Mouse (Mus musculus): ENCODE measurements at regions not wholly inside any gene's neighbourhood (a gene's known extent, or its start where the extent isn't known, plus 50 kb on each side); places are given as distances from the start of the nearest gene placed in this dataset.
"Not testable (repeated sequence)": the region's sequence is repeated elsewhere in the genome, so short reads cannot be mapped to it uniquely, and the experiment has no call there.

DNA sequence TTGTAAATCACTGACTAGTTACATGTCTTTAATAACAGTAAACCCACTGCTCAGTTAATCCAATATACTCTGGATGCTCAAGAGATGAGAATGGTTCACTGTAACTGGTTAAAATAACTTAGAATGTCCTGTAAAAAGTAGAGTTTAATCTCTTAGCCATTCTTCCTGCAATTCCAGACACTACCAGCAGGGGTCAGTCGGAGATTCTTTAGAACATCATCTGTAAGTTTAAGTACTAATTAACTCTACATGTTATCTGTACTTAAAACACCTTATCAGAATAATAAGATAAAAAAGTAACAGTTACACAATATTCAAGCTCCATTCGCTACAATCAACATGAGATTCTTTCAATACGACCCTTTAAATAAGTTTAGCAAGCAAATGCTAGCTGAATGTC is 58.7 kb upstream of the Olig3 start:
- DNase-seq, result peak in 1 of 2 experiments; percentile 49

- DNase-seq, result no peak
Observed at GRCm38 (mm10) chr10:19295388-19296013, 60.8 kb upstream of the Olig3 start.

GRCm38 (mm10) chr10:19291474-19291873 is 64.9 kb upstream of the Olig3 start:
- no peak for DNase-seq

- not testable (repeated sequence) for DNase-seq
Observed at GRCm38 (mm10) chr10:19291039-19291438, 65.3 kb upstream of the Olig3 start.

- no peak for DNase-seq
Observed at GRCm38 (mm10) chr10:19282166-19282565, 74.2 kb upstream of the Olig3 start.

GRCm38 (mm10) chr10:19281021-19281420 is 75.3 kb upstream of the Olig3 start:
- no peak for DNase-seq

GRCm38 (mm10) chr10:19278189-19278842 is 78.0 kb upstream of the Olig3 start:
- DNase-seq, result no peak

- no peak for DNase-seq
Observed at GRCm38 (mm10) chr10:19277103-19277827, 79.1 kb upstream of the Olig3 start.

- DNase-seq, result no peak
Observed at GRCm38 (mm10) chr10:19274985-19275384, 81.3 kb upstream of the Olig3 start.

DNA sequence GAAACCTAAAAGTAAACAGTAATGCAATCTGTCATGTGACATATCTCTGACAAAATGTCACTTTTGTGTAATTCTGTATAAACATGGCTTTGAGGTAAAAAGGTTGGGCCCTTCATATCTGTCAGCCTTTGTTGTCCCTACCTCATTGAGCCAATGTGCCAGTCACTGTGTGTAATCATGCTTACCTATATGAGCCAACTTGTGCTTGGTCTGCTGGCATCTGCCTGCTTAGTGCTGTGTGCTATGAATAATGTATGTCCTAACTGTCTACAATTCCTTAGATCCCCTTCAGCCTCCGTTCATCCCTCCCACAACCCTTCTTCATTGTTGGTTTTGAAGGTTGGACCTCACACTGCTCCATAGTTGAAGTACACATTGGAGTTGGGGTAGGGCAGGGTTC is 86.9 kb upstream of the Olig3 start:
- no peak for DNase-seq

DNA sequence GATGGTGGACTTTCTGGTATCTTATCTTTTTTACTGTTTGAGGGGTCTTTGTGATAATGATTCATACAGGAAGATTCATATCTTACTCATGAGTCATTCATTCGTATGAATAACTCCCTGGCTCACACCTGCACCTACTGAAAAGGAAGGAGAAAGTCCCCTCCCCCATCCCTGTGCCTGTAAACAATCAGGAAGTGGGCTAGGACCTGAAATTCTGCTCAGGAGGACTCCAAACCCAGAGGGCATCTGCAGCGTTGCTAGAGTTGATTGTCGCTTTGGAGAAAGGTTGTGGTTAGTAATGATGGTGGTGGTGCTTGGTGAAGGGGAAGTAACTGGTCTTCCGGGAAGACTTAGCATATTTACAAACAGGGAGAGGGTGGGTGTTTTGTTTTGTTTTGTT is 88.3 kb upstream of the Olig3 start:
- no peak for DNase-seq

GRCm38 (mm10) chr10:19240102-19240759 is 116.1 kb upstream of the Olig3 start:
- peak in 1 of 2 experiments; percentile 11 for DNase-seq

- DNase-seq, result no peak
Observed at GRCm38 (mm10) chr10:19216240-19216639, 140.1 kb upstream of the Olig3 start.

DNA sequence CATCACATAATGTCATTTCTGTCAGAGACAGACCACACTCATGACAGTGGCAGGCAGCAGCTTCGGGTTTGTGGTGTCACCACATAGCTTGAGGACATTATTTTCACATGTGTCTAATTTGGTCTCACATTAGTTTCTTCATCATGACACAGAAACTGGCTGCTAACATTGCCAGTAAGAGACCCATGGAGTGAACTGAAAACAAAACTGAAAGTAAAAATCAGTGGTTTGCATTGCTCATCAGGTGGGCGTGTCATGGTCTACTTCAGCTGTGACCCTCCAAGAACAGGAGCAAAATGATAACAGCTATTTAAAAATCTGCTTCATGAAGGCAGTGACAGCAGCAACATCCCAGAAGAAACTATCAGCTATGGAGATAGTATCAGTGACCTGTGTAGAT is 146.6 kb upstream of the Olig3 start:
- no peak for DNase-seq

- DNase-seq, result no peak
Observed at GRCm38 (mm10) chr10:19208101-19208722, 148.1 kb upstream of the Olig3 start.

DNA sequence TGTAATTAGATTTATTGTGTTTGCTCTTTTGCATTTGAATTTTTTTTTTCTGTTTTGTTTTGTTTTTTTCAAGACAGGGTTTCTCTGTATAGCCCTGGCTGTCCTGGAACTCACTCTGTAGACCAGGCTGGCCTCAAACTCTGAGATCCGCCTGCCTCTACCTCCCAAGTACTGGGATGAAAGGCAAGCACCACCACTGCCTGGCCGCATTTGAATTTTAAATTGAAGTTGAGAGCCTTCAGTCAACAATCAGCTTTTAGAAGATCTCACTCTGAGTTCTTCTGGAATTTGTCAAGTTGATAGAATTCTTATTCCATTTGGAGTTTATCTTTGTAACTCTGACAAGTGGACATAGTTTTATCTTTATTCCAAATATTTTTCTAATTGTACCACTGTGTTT is 148.8 kb upstream of the Olig3 start:
- no peak for DNase-seq

GRCm38 (mm10) chr10:19200311-19200710 is 156.0 kb upstream of the Olig3 start:
- DNase-seq, result no peak

GRCm38 (mm10) chr10:19195676-19196075 is 160.7 kb upstream of the Olig3 start:
- DNase-seq, result no peak

- no peak for DNase-seq
Observed at GRCm38 (mm10) chr10:19194646-19195045, 161.7 kb upstream of the Olig3 start.

DNA sequence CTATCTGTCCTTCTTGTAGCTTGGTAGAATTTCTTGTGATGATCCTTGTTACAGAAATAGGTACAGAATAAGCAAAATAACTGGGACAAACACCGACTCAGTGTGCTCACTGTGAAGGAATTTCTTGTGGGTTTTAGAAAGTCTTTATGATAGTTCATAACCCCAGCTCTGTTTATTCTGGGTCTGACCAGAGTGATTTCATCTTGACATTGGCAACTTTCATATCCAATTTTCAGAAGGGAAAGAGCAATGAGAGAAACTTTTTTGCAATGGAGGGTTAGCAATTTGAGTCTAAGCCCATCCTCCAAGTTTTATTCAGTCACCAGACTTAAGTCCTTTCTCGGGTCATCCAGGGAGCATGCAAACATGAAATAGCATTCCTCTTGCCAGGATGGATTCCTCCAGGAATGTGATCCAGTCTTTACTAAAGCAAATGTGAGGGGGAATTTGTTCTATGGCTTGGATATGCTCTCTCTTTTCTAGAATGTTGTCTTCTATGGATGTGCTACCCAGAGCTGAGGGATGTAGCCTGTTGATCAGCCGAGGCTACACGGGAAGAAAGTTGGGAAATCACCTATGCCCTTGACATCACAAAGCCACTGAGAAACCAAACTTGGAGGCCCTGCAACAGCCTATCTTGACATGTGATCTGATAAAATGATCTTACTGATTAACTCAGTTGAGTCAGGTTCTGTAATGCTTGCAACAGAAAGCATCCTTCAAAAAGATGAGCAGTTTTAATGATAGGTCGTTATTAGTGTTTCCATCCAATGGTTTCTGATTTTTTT is 163.2 kb upstream of the Olig3 start:
- DNase-seq, result no peak

DNA sequence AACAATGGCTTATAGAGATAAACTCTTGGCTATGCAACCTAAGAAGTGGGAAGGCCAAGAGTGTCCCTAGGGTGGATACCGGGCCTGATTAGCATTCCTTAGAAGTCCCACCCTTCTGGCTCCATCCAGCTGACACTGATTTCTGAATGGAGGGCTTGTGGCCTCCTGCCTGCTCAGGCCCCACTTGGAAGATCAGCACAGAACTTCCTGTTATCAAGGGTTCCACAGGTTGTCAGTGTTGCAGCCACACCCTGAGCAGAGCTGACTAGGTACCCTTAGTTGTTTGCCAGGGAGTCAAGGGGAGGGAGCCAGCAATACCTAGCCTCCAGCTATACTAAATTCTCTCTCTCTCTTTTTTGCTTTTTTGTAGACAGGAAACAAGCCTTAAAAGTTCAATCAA is 164.1 kb upstream of the Olig3 start:
- DNase-seq, result no peak

DNA sequence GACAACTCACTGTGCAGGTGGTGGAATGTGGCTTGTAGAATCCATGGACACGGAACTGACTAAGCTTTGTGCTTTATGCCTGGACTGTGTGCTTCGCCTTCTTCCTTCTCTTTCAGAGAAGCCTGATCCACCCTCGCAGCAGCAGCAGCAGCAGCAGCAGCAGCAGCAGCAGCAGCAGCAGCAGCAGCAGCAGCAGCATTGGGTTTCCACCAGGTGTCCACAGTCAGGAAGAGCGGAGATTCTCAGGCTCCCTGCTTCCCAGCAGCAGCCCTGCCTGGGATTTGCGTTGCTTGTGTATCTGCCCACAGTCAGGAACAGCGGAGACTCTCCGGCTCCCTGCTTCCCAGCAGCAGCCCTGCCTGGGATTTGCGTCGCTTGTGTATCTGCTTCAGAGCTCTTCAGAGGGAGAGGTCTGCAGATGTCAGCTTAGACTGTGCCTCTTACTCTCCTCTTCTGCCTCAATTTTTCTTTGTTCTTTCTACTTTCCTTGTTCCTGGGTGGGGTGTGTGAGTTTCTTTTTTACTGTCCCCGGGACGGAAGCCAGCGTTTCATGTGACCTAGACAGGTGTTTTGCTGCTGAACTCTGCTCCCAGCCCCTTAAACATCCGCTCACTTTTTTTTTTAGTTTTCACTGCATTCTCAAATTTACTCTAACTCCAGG is 168.1 kb upstream of the Olig3 start:
- no peak for DNase-seq
